25 mouse cellular contexts compared by ENCODE assay signal in genomic region chr12:110046613-110047012, GRCm38 (mm10).
"Had no signal": no experiment of that assay in that cellular context is flagged by ENCODE, and none has a peak within 500 bp of the region (broad histone marks: within the 10 kb centered on the region; RNA-seq: fewer than 3 reads in every experiment).

No protein-coding gene starts in this region.

- H3K4me3 ChIP-seq: heart, adult 2 months; heart, embryonic 13.5 days; heart, embryonic 15.5 days; hindbrain, embryonic 13.5 days; hindbrain, embryonic 15.5 days; kidney, embryonic 15.5 days; limb, embryonic 13.5 days; limb, embryonic 15.5 days; liver, embryonic 12.5 days had no signal

- H3K4me2 ChIP-seq: heart, embryonic 11.5 days; heart, embryonic 13.5 days; heart, embryonic 15.5 days; hindbrain, embryonic 13.5 days; hindbrain, embryonic 15.5 days; kidney, embryonic 15.5 days; limb, embryonic 13.5 days; limb, embryonic 15.5 days; liver, embryonic 12.5 days had no signal

- DNase-seq: gastrocnemius, postnatal 14 days; gastrocnemius, postnatal 36 days; heart, adult 11 months; heart, adult 2 months; heart, postnatal 14 days; kidney, adult 11 months; kidney, adult 2 months; kidney, adult 9 months; kidney, postnatal 14 days; kidney, postnatal 36 days; layer of hippocampus, adult 9-11 months; layer of hippocampus, postnatal 36 days; left cerebral cortex, postnatal 4 days had no signal

- ATAC-seq: intestine, embryonic 16.5 days; liver, embryonic 12.5 days had no signal

- H3K9ac ChIP-seq: heart, embryonic 13.5 days; heart, embryonic 15.5 days; hindbrain, embryonic 13.5 days; hindbrain, embryonic 15.5 days; kidney, embryonic 15.5 days; limb, embryonic 13.5 days; limb, embryonic 15.5 days; liver, embryonic 12.5 days had no signal

- H3K36me3 ChIP-seq: heart, embryonic 13.5 days; heart, embryonic 15.5 days; hindbrain, embryonic 13.5 days; hindbrain, embryonic 15.5 days; kidney, embryonic 15.5 days; limb, embryonic 13.5 days; limb, embryonic 15.5 days; liver, embryonic 12.5 days had no signal

- H3K27ac ChIP-seq: heart, adult 2 months; heart, embryonic 13.5 days; heart, embryonic 15.5 days; hindbrain, embryonic 13.5 days; hindbrain, embryonic 15.5 days; hindbrain, postnatal 0 days; kidney, embryonic 15.5 days; kidney, postnatal 0 days; limb, embryonic 13.5 days; limb, embryonic 15.5 days; liver, embryonic 12.5 days had no signal

- H3K4me1 ChIP-seq: heart, embryonic 15.5 days; hindbrain, embryonic 13.5 days; kidney, embryonic 15.5 days; limb, embryonic 13.5 days; liver, embryonic 12.5 days had no signal

- H3K27me3 ChIP-seq: hindbrain, embryonic 15.5 days; liver, embryonic 12.5 days had no signal

- H3K9me3 ChIP-seq: heart, embryonic 13.5 days; heart, embryonic 15.5 days; hindbrain, embryonic 13.5 days; hindbrain, embryonic 15.5 days; kidney, embryonic 15.5 days; limb, embryonic 13.5 days; limb, embryonic 15.5 days; liver, embryonic 12.5 days had no signal
